ENCODE assay signal across 24 mouse cellular contexts in the genomic region with DNA sequence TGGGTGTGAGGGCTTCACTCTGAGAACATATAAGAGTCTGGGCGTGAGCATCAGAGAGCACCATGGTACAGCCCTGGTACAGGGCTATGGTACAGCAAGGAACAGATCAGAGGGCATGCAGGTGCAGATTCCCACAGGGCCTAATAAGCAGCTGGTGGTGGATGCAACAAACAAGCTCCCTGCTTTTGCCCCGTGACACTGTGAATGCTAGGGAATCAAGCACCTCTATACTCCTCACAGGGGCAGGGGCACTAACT.
DNase-seq lines count a peak whose midpoint lies in the region; ATAC-seq lines count a peak whose summit lies in the region.
"Had no signal": no experiment of that assay in that cellular context is flagged by ENCODE, and none has a peak within 500 bp of the region (broad histone marks: within the 10 kb centered on the region; RNA-seq: fewer than 3 reads in every experiment).

No protein-coding gene starts in this region.

- intact Hi-C loops in left cerebral cortex, postnatal 25 days (cut with DNase I), result loop anchor here (10.0 kb wide), 2 partner anchors 134 to 174 kb away; no protein-coding TSS in a partner anchor
- intact Hi-C loops in left cerebral cortex, postnatal 4 days (cut with DNase I), result loop anchor here (10.0 kb wide), 1 partner anchor 246 kb away; no protein-coding TSS in a partner anchor

- peak overlapping the region; percentile 18; the same call in 1 of the 2 replicates for H3K4me2 ChIP-seq in forebrain, embryonic 11.5 days (ENCODE audit: low read depth, low read length, severe bottlenecking)
- no peak overlapping the region for H3K4me2 ChIP-seq in hindbrain, embryonic 15.5 days
- no peak overlapping the region for H3K4me2 ChIP-seq in midbrain, embryonic 14.5 days (ENCODE audit: low read length)
- H3K4me2 ChIP-seq: heart, embryonic 11.5 days; limb, embryonic 12.5 days; liver, embryonic 12.5 days; lung, embryonic 14.5 days had no signal

- no peak overlapping the region for H3K9ac ChIP-seq in forebrain, embryonic 11.5 days (ENCODE audit: low read length)
- no peak overlapping the region for H3K9ac ChIP-seq in hindbrain, embryonic 15.5 days
- H3K9ac ChIP-seq in midbrain, embryonic 14.5 days (replicated peaks; ENCODE audit: low read length), result no peak overlapping the region
- H3K9ac ChIP-seq: limb, embryonic 12.5 days; liver, embryonic 12.5 days; lung, embryonic 14.5 days had no signal

- no peaks in the 10 kb centered on the region for H3K9me3 ChIP-seq in heart, embryonic 10.5 days
- H3K9me3 ChIP-seq in forebrain, embryonic 11.5 days (ENCODE audit: control insufficient read depth, low read length), result no peaks in the 10 kb centered on the region
- no peaks in the 10 kb centered on the region for H3K9me3 ChIP-seq in hindbrain, embryonic 15.5 days
- no peaks in the 10 kb centered on the region for H3K9me3 ChIP-seq in midbrain, embryonic 14.5 days (ENCODE audit: control insufficient read depth, low read length)
- H3K9me3 ChIP-seq: limb, embryonic 12.5 days; liver, embryonic 12.5 days had no signal

- no peak overlapping the region for H3K4me3 ChIP-seq in heart, embryonic 10.5 days
- H3K4me3 ChIP-seq in forebrain, embryonic 11.5 days (ENCODE audit: low read depth, low read length), result no peak overlapping the region
- no peak overlapping the region for H3K4me3 ChIP-seq in hindbrain, embryonic 15.5 days
- no peak overlapping the region for H3K4me3 ChIP-seq in midbrain, embryonic 14.5 days (replicated peaks; ENCODE audit: low read depth, low read length)
- H3K4me3 ChIP-seq: erythroblast, embryonic 14.5 days; limb, embryonic 12.5 days; liver, embryonic 12.5 days had no signal

- 27% methylated on average over 2 of the region's 2 CpGs for WGBS in heart, embryonic 10.5 days
- WGBS in forebrain, embryonic 11.5 days, result 14% methylated on average over 2 of the region's 2 CpGs
- WGBS in hindbrain, embryonic 15.5 days, result 24% methylated on average over 2 of the region's 2 CpGs
- 4% methylated on average over 2 of the region's 2 CpGs for WGBS in midbrain, embryonic 14.5 days

- peak; percentile 73 for DNase-seq in heart, adult 11 months
- no peak for DNase-seq in heart, embryonic 10.5 days (ENCODE audit: low spot score)
- DNase-seq in forebrain, embryonic 11.5 days (ENCODE audit: low spot score), result no peak
- no peak for DNase-seq in midbrain, embryonic 14.5 days
- DNase-seq in left cerebral cortex, postnatal 25 days (ENCODE audit: low spot score in 2 of 2), result no peak
- DNase-seq in kidney, adult 9 months, result no peak
- DNase-seq in left cerebral cortex, postnatal 4 days, result no peak
- DNase-seq: adrenal gland, postnatal 14 days; cerebellum, adult 11 months; cerebellum, postnatal 10 days; gastrocnemius, postnatal 14 days; heart, postnatal 14 days; kidney, postnatal 36 days; lung, embryonic 14.5 days; lung, postnatal 4 days; right cerebral cortex, adult 18-20 months; thymus, postnatal 25 days had no signal

- peak; percentile 81 for ATAC-seq in forebrain, embryonic 11.5 days (replicated peaks; ENCODE audit: low FRiP score)
- peak; percentile 58; the same call in 1 of the 2 replicates for ATAC-seq in hindbrain, embryonic 15.5 days (ENCODE audit: low FRiP score, low read depth)
- ATAC-seq in midbrain, embryonic 14.5 days (ENCODE audit: low FRiP score, low TSS enrichment), result peak; percentile 35
- ATAC-seq: inflammation-experienced regulatory T-cells, adult 6 months; liver, embryonic 12.5 days had no signal

- H3K4me1 ChIP-seq in heart, embryonic 10.5 days, result peaks cover 14% of the 10 kb centered on the region
- peaks cover 13% of the 10 kb centered on the region; the same call in 1 of the 2 replicates for H3K4me1 ChIP-seq in forebrain, embryonic 11.5 days (replicated peaks; ENCODE audit: control insufficient read depth, insufficient read depth, low read length)
- peaks cover 16% of the 10 kb centered on the region for H3K4me1 ChIP-seq in hindbrain, embryonic 15.5 days (replicated peaks)
- H3K4me1 ChIP-seq in midbrain, embryonic 14.5 days (ENCODE audit: control insufficient read depth, insufficient read depth, low read length), result peaks cover 21% of the 10 kb centered on the region
- H3K4me1 ChIP-seq: liver, embryonic 12.5 days had no signal

- H3K27me3 ChIP-seq in heart, embryonic 10.5 days (ENCODE audit: insufficient read depth, poor library complexity, severe bottlenecking), result no peaks in the 10 kb centered on the region
- H3K27me3 ChIP-seq in forebrain, embryonic 11.5 days (ENCODE audit: control insufficient read depth, insufficient read depth, low read length), result peaks cover 21% of the 10 kb centered on the region
- no peaks in the 10 kb centered on the region for H3K27me3 ChIP-seq in hindbrain, embryonic 15.5 days
- no peaks in the 10 kb centered on the region for H3K27me3 ChIP-seq in midbrain, embryonic 14.5 days (ENCODE audit: control insufficient read depth, insufficient read depth, low read length)
- H3K27me3 ChIP-seq: CH12.LX; limb, embryonic 12.5 days; liver, embryonic 12.5 days had no signal

- no peaks in the 10 kb centered on the region for H3K36me3 ChIP-seq in heart, embryonic 10.5 days
- no peaks in the 10 kb centered on the region for H3K36me3 ChIP-seq in forebrain, embryonic 11.5 days (ENCODE audit: control insufficient read depth, insufficient read depth, low read length)
- H3K36me3 ChIP-seq in hindbrain, embryonic 15.5 days, result no peaks in the 10 kb centered on the region
- no peaks in the 10 kb centered on the region for H3K36me3 ChIP-seq in midbrain, embryonic 14.5 days (ENCODE audit: control insufficient read depth, insufficient read depth, low read length)
- H3K36me3 ChIP-seq: limb, embryonic 12.5 days; liver, embryonic 12.5 days had no signal

- no peak overlapping the region for H3K27ac ChIP-seq in heart, embryonic 10.5 days
- no peak overlapping the region for H3K27ac ChIP-seq in forebrain, embryonic 11.5 days (ENCODE audit: low read depth, low read length)
- H3K27ac ChIP-seq in hindbrain, embryonic 15.5 days (replicated peaks), result no peak overlapping the region
- 0 out of 2 replicates have a peak overlapping the region, but pooled peaks have one; percentile 32 for H3K27ac ChIP-seq in midbrain, embryonic 14.5 days (replicated peaks; ENCODE audit: low read depth, low read length)
- H3K27ac ChIP-seq: limb, embryonic 12.5 days; liver, embryonic 12.5 days had no signal
